Mouse (Mus musculus) hindbrain, postnatal 0 days (tissue): ENCODE data around the gene Ace3. TPM values are rescaled to one million over a fixed set of nuclear protein-coding genes. Genes with fewer than 3 reads are reported as not detected.

Experiments used
- ATAC-seq: fragments of 200-750 bp; cut with Nextera tagmentation; 2 replicates; pipeline ENCODE4 v1.8.0; 2017; ENCODE audit warnings: mild to moderate bottlenecking, moderate TSS enrichment, moderate library complexity
- DNase-seq: peaks from one replicate; pipeline ENCODE4 v3.0.0-alpha.2; 2015; ENCODE audit warnings: low spot score
- H3K27ac ChIP-seq: fragments of 300-500 bp; sonication (generic); 2 replicates; pipeline ENCODE4 v1.5.1; 2014; ENCODE audit warnings: mild to moderate bottlenecking
- H3K27me3 ChIP-seq: fragments of 300-500 bp; sonication (generic); 2 replicates; pipeline ENCODE4 v1.6.1; 2014; ENCODE audit warnings: low read length, mixed read lengths; ENCODE audit not compliant: insufficient read depth
- H3K36me3 ChIP-seq: fragments of 300-500 bp; sonication (generic); 2 replicates; pipeline ENCODE4 v1.6.1; 2014; ENCODE audit warnings: low read length, mixed read lengths; ENCODE audit not compliant: insufficient read depth
- H3K4me1 ChIP-seq: fragments of 300-500 bp; sonication (generic); 2 replicates; pipeline ENCODE4 v1.6.1; 2014; ENCODE audit warnings: antibody characterized with exemption, low read length, mixed read lengths; ENCODE audit not compliant: insufficient read depth
- H3K4me2 ChIP-seq: fragments of 300-500 bp; sonication (generic); 2 replicates; pipeline ENCODE4 v1.6.1; 2014; ENCODE audit warnings: low read depth, mild to moderate bottlenecking, low read length, moderate library complexity, mixed read lengths
- H3K4me3 ChIP-seq: fragments of 300-500 bp; sonication (generic); 2 replicates; pipeline ENCODE4 v1.5.1; 2014; ENCODE audit warnings: low read length
- H3K9ac ChIP-seq: fragments of 300-500 bp; sonication (generic); replicated peaks from 2 replicates; pipeline ENCODE4 v1.6.1; 2014; ENCODE audit warnings: mild to moderate bottlenecking, low read length, moderate library complexity, mixed read lengths
- H3K9me3 ChIP-seq: fragments of 300-500 bp; sonication (generic); 2 replicates; pipeline ENCODE4 v1.6.1; 2016; ENCODE audit warnings: low read length, mixed read lengths
- CTCF ChIP-seq: IDR thresholded peaks from 2 replicates; pipeline ENCODE4 v1.5.1; 2016; ENCODE audit warnings: antibody characterized with exemption, control low read depth, low read depth
- WGBS: fragments of 180-500 bp; shearing (Covaris S2); extraction: QIAGEN DNeasy Blood & Tissue Kit; methylation state at CpG from one replicate; pipeline ENCODE4 v1.1.7; 2014; 5-methylcytosine and 5-hydroxymethylcytosine counted together
- polyA plus RNA-seq: library from polyadenylated mRNA; unstranded; fragments of >200 nt; fragmentation: Nextera tagmentation; extraction: Ambion mirVana; gene quantifications from 2 replicates; pipeline ENCODE4 v1.2.1, GENCODE M21; 2015
- total RNA-seq: library from RNA; depleted of rRNA; stranded (reverse); fragments of >200 nt; gene quantifications from 2 replicates; pipeline ENCODE4 v1.2.3, GENCODE M21; 2014

Ace3 gene
- total and polyA plus RNA-seq, 2 experiments from 2014 or later, result not detected

- Histone ChIP-seq H3K36me3 (no peaks in the 10 kb centered on the region), H3K27ac (no peak overlapping the region), H3K4me1 (0 out of 2 replicates have a peak, but pooled peaks cover 8% of the 10 kb centered on the region), H3K4me3 (no peak overlapping the region), H3K9me3 (no peaks in the 10 kb centered on the region), H3K27me3 (no peaks in the 10 kb centered on the region), H3K4me2 (no peak overlapping the region), H3K9ac (no peak overlapping the region)
- no peak for ATAC-seq
- DNase-seq, result no peak
- no peak for TF ChIP-seq CTCF
- WGBS, result 80% methylated on average over 4 of the region's 4 CpGs
These were observed 28.2 kb upstream of the Ace3 start for GRCm38 (mm10) chr11:105966288-105966687.

- Histone ChIP-seq H3K9me3 (no peaks in the 10 kb centered on the region), H3K27me3 (no peaks in the 10 kb centered on the region), H3K27ac (peak within 1 kb of the TSS; percentile 8; the same call in 1 of the 2 replicates), H3K36me3 (no peaks in the 10 kb centered on the region), H3K4me1 (0 out of 2 replicates have a peak, but pooled peaks cover 8% of the 10 kb centered on the region), H3K9ac (peak within 1 kb of the TSS; percentile 61), H3K4me3 (peak within 1 kb of the TSS; percentile 45), H3K4me2 (peak within 1 kb of the TSS; percentile 88)
- no peak for TF ChIP-seq CTCF
- DNase-seq (peak; percentile 63), ATAC-seq (peak; percentile 84)
- WGBS, result under 1% methylated on average over 68 of the region's 76 CpGs
These were observed 26.5 kb upstream of the Ace3 start, which contains the start of gene Ace for GRCm38 (mm10) chr11:105967741-105968574. Gene Ace, plus strand, starts transcription at chr11:105967945.

- Histone ChIP-seq H3K9ac (peak overlapping the region; percentile 61; the same call in 1 of the 2 replicates), H3K4me3 (peak overlapping the region; percentile 45)
- TF ChIP-seq CTCF, result no peak
These were observed 25.5 kb upstream of the Ace3 start for GRCm38 (mm10) chr11:105968948-105969347.

GRCm38 (mm10) chr11:105969516-105969915 is 25.0 kb upstream of the Ace3 start:
- no peaks in the 10 kb centered on the region for H3K27me3 ChIP-seq
- H3K9ac ChIP-seq, result no peak overlapping the region
- 54% methylated on average over 1 of the region's 1 CpGs for WGBS
- 0 out of 2 replicates have a peak, but pooled peaks cover 8% of the 10 kb centered on the region for H3K4me1 ChIP-seq
- ATAC-seq (no peak), DNase-seq (peak; percentile 60)
- H3K36me3 ChIP-seq, result no peaks in the 10 kb centered on the region
- H3K4me3 ChIP-seq, result no peak overlapping the region
- peak overlapping the region; percentile 88; the same call in 1 of the 2 replicates for H3K4me2 ChIP-seq
- H3K27ac ChIP-seq, result no peak overlapping the region
- H3K9me3 ChIP-seq, result no peaks in the 10 kb centered on the region
- TF ChIP-seq CTCF, result peak; percentile 64

More at GRCm38 (mm10) chr11:105968948-105969347, 25.5 kb upstream of the Ace3 start:
- DNase-seq (no peak), ATAC-seq (no peak)
- H3K9me3 ChIP-seq, result no peaks in the 10 kb centered on the region
- no peaks in the 10 kb centered on the region for H3K36me3 ChIP-seq
- 32% methylated on average over 10 of the region's 10 CpGs for WGBS
- H3K4me1 ChIP-seq, result 0 out of 2 replicates have a peak, but pooled peaks cover 8% of the 10 kb centered on the region
- H3K4me2 ChIP-seq, result peak overlapping the region; percentile 88
- H3K27me3 ChIP-seq, result no peaks in the 10 kb centered on the region
- H3K27ac ChIP-seq, result no peak overlapping the region

GRCm38 (mm10) chr11:105974593-105974992 is 19.9 kb upstream of the Ace3 start:
- Histone ChIP-seq H3K9ac (no peak overlapping the region), H3K4me2 (no peak overlapping the region), H3K4me3 (no peak overlapping the region), H3K36me3 (no peaks in the 10 kb centered on the region), H3K4me1 (no peaks in the 10 kb centered on the region), H3K27me3 (no peaks in the 10 kb centered on the region), H3K27ac (no peak overlapping the region), H3K9me3 (no peaks in the 10 kb centered on the region)
- DNase-seq (no peak), ATAC-seq (no peak)
- no peak for TF ChIP-seq CTCF
- 76% methylated on average over 6 of the region's 6 CpGs for WGBS

- no peak overlapping the region for H3K4me3 ChIP-seq
- no peak overlapping the region for H3K9ac ChIP-seq
- no peaks in the 10 kb centered on the region for H3K36me3 ChIP-seq
- H3K4me2 ChIP-seq, result no peak overlapping the region
- H3K27ac ChIP-seq, result no peak overlapping the region
- no peaks in the 10 kb centered on the region for H3K9me3 ChIP-seq
- H3K4me1 ChIP-seq, result no peaks in the 10 kb centered on the region
- WGBS, result 61% methylated on average over 3 of the region's 3 CpGs
- TF ChIP-seq CTCF, result no peak
- ATAC-seq, result peak; percentile 43; the same call in 1 of the 2 replicates
- H3K27me3 ChIP-seq, result no peaks in the 10 kb centered on the region
- no peak for DNase-seq
These were observed 19.4 kb upstream of the Ace3 start for GRCm38 (mm10) chr11:105975050-105975449.

- Histone ChIP-seq H3K4me1 (no peaks in the 10 kb centered on the region), H3K27ac (no peak overlapping the region), H3K9ac (no peak overlapping the region), H3K4me3 (no peak overlapping the region), H3K9me3 (no peaks in the 10 kb centered on the region), H3K4me2 (no peak overlapping the region), H3K36me3 (no peaks in the 10 kb centered on the region), H3K27me3 (no peaks in the 10 kb centered on the region)
- no peak for DNase-seq
- ATAC-seq, result 0 out of 2 replicates have a peak, but pooled peaks have one; percentile 8
- 91% methylated on average over 5 of the region's 5 CpGs for WGBS
- no peak for TF ChIP-seq CTCF
These were observed 18.8 kb upstream of the Ace3 start for GRCm38 (mm10) chr11:105975636-105976035.
